Mouse (Mus musculus): Measurements from ENCODE around the gene Psmb3. TPM values are rescaled to one million over a fixed set of nuclear protein-coding genes. Genes with fewer than 3 reads are reported as not detected.

Gene Psmb3
- polyA plus RNA-seq, 1 experiment from 2014 or later, result 491 TPM

DNA sequence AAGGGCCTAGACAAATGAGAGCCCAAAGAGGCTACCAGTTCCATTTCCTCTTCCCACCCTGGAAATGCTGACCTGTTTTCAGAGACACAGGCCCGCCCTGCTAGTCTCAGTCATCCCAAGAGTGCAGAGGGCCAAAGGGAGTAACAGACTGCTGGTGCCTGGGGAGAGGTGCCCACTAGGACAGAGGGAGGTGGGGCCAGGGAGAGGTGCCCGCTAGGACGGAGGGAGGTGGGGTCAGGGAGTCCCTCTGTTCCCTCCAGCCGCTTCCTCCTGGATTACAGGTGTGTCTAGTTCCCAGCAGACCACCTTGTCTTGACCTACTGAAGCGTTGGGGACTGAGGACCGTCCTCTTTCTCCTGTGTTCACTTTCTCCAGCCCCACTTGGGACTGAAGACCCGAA is 18.4 kb upstream of the Psmb3 start:
- DNase-seq (ENCODE audit: low spot score) (no peak), ATAC-seq (replicated peaks; ENCODE audit: low FRiP score, low TSS enrichment, low read depth) (no peak)
- Histone ChIP-seq H3K27ac (ENCODE audit: low read depth) (peak overlapping the region; percentile 38; the same call in 1 of the 2 replicates), H3K9ac (ENCODE audit: low read length) (no peak overlapping the region), H3K4me3 (ENCODE audit: low read depth, low read length) (no peak overlapping the region), H3K4me1 (replicated peaks; ENCODE audit: control insufficient read depth, insufficient read depth, low read length) (peaks cover 13% of the 10 kb centered on the region), H3K36me3 (ENCODE audit: control insufficient read depth, insufficient read depth, low read length) (peaks cover 45% of the 10 kb centered on the region), H3K27me3 (replicated peaks; ENCODE audit: control insufficient read depth, insufficient read depth, low read length) (no peaks in the 10 kb centered on the region), H3K9me3 (ENCODE audit: control insufficient read depth, low read length) (no peaks in the 10 kb centered on the region), H3K4me2 (ENCODE audit: low read length) (no peak overlapping the region)
- 38% methylated on average over 7 of the region's 7 CpGs for WGBS

GRCm38 (mm10) chr11:97685613-97686321 is 17.4 kb upstream of the Psmb3 start, which contains the start of gene Cisd3:
Cisd3 (plus strand) TSS chr11:97685826.
- peak; percentile 84 for ATAC-seq (replicated peaks; ENCODE audit: low FRiP score, low TSS enrichment, low read depth)

GRCm38 (mm10) chr11:97686322-97686908 is 16.8 kb upstream of the Psmb3 start:
- WGBS, result 60% methylated on average over 11 of the region's 11 CpGs
- Histone ChIP-seq H3K9me3 (ENCODE audit: control insufficient read depth, low read length) (no peaks in the 10 kb centered on the region), H3K27me3 (replicated peaks; ENCODE audit: control insufficient read depth, insufficient read depth, low read length) (no peaks in the 10 kb centered on the region), H3K9ac (ENCODE audit: low read length) (peak overlapping the region; percentile 39; the same call in 1 of the 2 replicates), H3K4me1 (replicated peaks; ENCODE audit: control insufficient read depth, insufficient read depth, low read length) (peaks cover 13% of the 10 kb centered on the region), H3K27ac (ENCODE audit: low read depth) (no peak overlapping the region), H3K36me3 (ENCODE audit: control insufficient read depth, insufficient read depth, low read length) (peaks cover 47% of the 10 kb centered on the region), H3K4me2 (ENCODE audit: low read length) (peak overlapping the region; percentile 59), H3K4me3 (ENCODE audit: low read depth, low read length) (peak overlapping the region; percentile 33)
- ATAC-seq (replicated peaks; ENCODE audit: low FRiP score, low TSS enrichment, low read depth) (no peak), DNase-seq (ENCODE audit: low spot score) (no peak)

More at GRCm38 (mm10) chr11:97685613-97686321, 17.4 kb upstream of the Psmb3 start, which contains the start of gene Cisd3:
- WGBS, result under 1% methylated on average over 43 of the region's 43 CpGs
- peak; percentile 81 for DNase-seq (ENCODE audit: low spot score)
- no peaks in the 10 kb centered on the region for H3K9me3 ChIP-seq (ENCODE audit: control insufficient read depth, low read length)
- peaks cover 13% of the 10 kb centered on the region for H3K4me1 ChIP-seq (replicated peaks; ENCODE audit: control insufficient read depth, insufficient read depth, low read length)
- peak within 1 kb of the TSS; percentile 38; the same call in 1 of the 2 replicates for H3K27ac ChIP-seq (ENCODE audit: low read depth)
- H3K36me3 ChIP-seq (ENCODE audit: control insufficient read depth, insufficient read depth, low read length), result peaks cover 46% of the 10 kb centered on the region
- peak within 1 kb of the TSS; percentile 59 for H3K4me2 ChIP-seq (ENCODE audit: low read length)
- H3K27me3 ChIP-seq (replicated peaks; ENCODE audit: control insufficient read depth, insufficient read depth, low read length), result no peaks in the 10 kb centered on the region
- H3K4me3 ChIP-seq (ENCODE audit: low read depth, low read length), result peak within 1 kb of the TSS; percentile 33
- H3K9ac ChIP-seq (ENCODE audit: low read length), result peak within 1 kb of the TSS; percentile 39

DNA sequence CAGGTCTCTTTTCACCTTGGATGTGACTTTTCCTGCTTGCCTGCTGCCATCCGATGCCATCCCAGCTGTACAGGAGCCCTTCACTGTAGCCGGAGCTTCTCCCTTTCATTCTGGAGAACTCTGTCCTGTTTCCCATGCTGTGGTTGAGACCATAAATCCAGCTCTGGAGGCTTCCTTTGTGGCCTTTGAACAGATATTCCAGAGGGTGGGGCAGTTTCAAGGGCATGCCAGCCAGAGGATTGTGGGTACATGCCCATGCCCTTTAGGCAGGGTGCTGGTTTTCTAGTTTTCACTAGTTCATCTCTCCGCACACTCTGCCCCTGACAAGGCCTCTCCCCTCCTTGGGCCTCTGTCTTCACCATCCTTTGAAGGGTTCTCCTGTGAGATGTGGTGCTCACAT is 16.1 kb upstream of the Psmb3 start:
- H3K27me3 ChIP-seq (replicated peaks; ENCODE audit: control insufficient read depth, insufficient read depth, low read length), result no peaks in the 10 kb centered on the region
- ATAC-seq (replicated peaks; ENCODE audit: low FRiP score, low TSS enrichment, low read depth) (no peak), DNase-seq (ENCODE audit: low spot score) (no peak)
- WGBS, result 79% methylated on average over 3 of the region's 3 CpGs
- H3K4me3 ChIP-seq (ENCODE audit: low read depth, low read length), result no peak overlapping the region
- no peak overlapping the region for H3K9ac ChIP-seq (ENCODE audit: low read length)
- peaks cover 47% of the 10 kb centered on the region for H3K36me3 ChIP-seq (ENCODE audit: control insufficient read depth, insufficient read depth, low read length)
- H3K27ac ChIP-seq (ENCODE audit: low read depth), result no peak overlapping the region
- H3K4me1 ChIP-seq (replicated peaks; ENCODE audit: control insufficient read depth, insufficient read depth, low read length), result peaks cover 13% of the 10 kb centered on the region
- 0 out of 2 replicates have a peak overlapping the region, but pooled peaks have one; percentile 59 for H3K4me2 ChIP-seq (ENCODE audit: low read length)
- no peaks in the 10 kb centered on the region for H3K9me3 ChIP-seq (ENCODE audit: control insufficient read depth, low read length)

GRCm38 (mm10) chr11:97689861-97690260 is 13.3 kb upstream of the Psmb3 start:
- H3K4me1 ChIP-seq (replicated peaks; ENCODE audit: control insufficient read depth, insufficient read depth, low read length), result peaks cover 20% of the 10 kb centered on the region
- no peak overlapping the region for H3K4me3 ChIP-seq (ENCODE audit: low read depth, low read length)
- H3K9me3 ChIP-seq (ENCODE audit: control insufficient read depth, low read length), result no peaks in the 10 kb centered on the region
- no peaks in the 10 kb centered on the region for H3K27me3 ChIP-seq (replicated peaks; ENCODE audit: control insufficient read depth, insufficient read depth, low read length)
- 30% methylated on average over 10 of the region's 10 CpGs for WGBS
- no peak overlapping the region for H3K27ac ChIP-seq (ENCODE audit: low read depth)
- H3K9ac ChIP-seq (ENCODE audit: low read length), result no peak overlapping the region
- peaks cover 53% of the 10 kb centered on the region for H3K36me3 ChIP-seq (ENCODE audit: control insufficient read depth, insufficient read depth, low read length)
- ATAC-seq (replicated peaks; ENCODE audit: low FRiP score, low TSS enrichment, low read depth), result no peak
- DNase-seq (ENCODE audit: low spot score), result peak; percentile 88
- no peak overlapping the region for H3K4me2 ChIP-seq (ENCODE audit: low read length)

DNA sequence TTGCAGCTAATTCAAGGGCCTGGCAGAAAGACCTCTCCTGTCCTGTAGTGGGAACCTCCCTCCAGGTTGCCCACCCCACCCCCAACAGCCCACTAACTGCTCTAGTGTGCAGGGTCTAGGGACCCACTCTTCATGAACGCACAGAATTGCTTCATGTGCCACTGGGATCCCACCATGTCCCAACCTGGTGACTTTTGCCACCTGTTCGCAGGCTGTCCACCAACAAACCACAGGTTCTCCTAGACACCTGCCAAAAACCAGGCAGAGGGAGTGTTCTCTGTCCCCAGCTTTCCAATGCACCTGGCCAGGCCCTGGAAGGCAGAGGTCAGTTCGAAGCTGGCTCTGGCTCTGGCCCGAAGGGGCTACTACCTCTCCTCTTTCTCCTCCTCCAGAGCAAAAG is 8.8 kb upstream of the Psmb3 start:
- Histone ChIP-seq H3K9me3 (ENCODE audit: control insufficient read depth, low read length) (no peaks in the 10 kb centered on the region), H3K9ac (ENCODE audit: low read length) (no peak overlapping the region), H3K36me3 (ENCODE audit: control insufficient read depth, insufficient read depth, low read length) (peaks cover 46% of the 10 kb centered on the region), H3K27ac (ENCODE audit: low read depth) (peak overlapping the region; percentile 24), H3K27me3 (replicated peaks; ENCODE audit: control insufficient read depth, insufficient read depth, low read length) (no peaks in the 10 kb centered on the region), H3K4me1 (replicated peaks; ENCODE audit: control insufficient read depth, insufficient read depth, low read length) (peaks cover 35% of the 10 kb centered on the region), H3K4me2 (ENCODE audit: low read length) (no peak overlapping the region), H3K4me3 (ENCODE audit: low read depth, low read length) (no peak overlapping the region)
- ATAC-seq (replicated peaks; ENCODE audit: low FRiP score, low TSS enrichment, low read depth) (no peak), DNase-seq (ENCODE audit: low spot score) (no peak)
- 85% methylated on average over 4 of the region's 4 CpGs for WGBS

GRCm38 (mm10) chr11:97694921-97695711 is 8.1 kb upstream of the Psmb3 start:
- DNase-seq (ENCODE audit: low spot score), result peak; percentile 78
- H3K4me1 ChIP-seq (replicated peaks; ENCODE audit: control insufficient read depth, insufficient read depth, low read length), result peaks cover 35% of the 10 kb centered on the region
- peak overlapping the region; percentile 20 for H3K4me2 ChIP-seq (ENCODE audit: low read length)
- H3K27me3 ChIP-seq (replicated peaks; ENCODE audit: control insufficient read depth, insufficient read depth, low read length), result no peaks in the 10 kb centered on the region
- no peak for ATAC-seq (replicated peaks; ENCODE audit: low FRiP score, low TSS enrichment, low read depth)
- H3K36me3 ChIP-seq (ENCODE audit: control insufficient read depth, insufficient read depth, low read length), result peaks cover 39% of the 10 kb centered on the region
- H3K9ac ChIP-seq (ENCODE audit: low read length), result no peak overlapping the region
- H3K27ac ChIP-seq (ENCODE audit: low read depth), result peak overlapping the region; percentile 24
- 49% methylated on average over 17 of the region's 17 CpGs for WGBS
- no peaks in the 10 kb centered on the region for H3K9me3 ChIP-seq (ENCODE audit: control insufficient read depth, low read length)
- no peak overlapping the region for H3K4me3 ChIP-seq (ENCODE audit: low read depth, low read length)

GRCm38 (mm10) chr11:97695712-97696401 is 7.3 kb upstream of the Psmb3 start:
- Histone ChIP-seq H3K4me3 (ENCODE audit: low read depth, low read length) (no peak overlapping the region), H3K4me1 (replicated peaks; ENCODE audit: control insufficient read depth, insufficient read depth, low read length) (peaks cover 37% of the 10 kb centered on the region), H3K27me3 (replicated peaks; ENCODE audit: control insufficient read depth, insufficient read depth, low read length) (no peaks in the 10 kb centered on the region), H3K27ac (ENCODE audit: low read depth) (peak overlapping the region; percentile 24), H3K4me2 (ENCODE audit: low read length) (peak overlapping the region; percentile 20), H3K36me3 (ENCODE audit: control insufficient read depth, insufficient read depth, low read length) (peaks cover 31% of the 10 kb centered on the region), H3K9ac (ENCODE audit: low read length) (no peak overlapping the region), H3K9me3 (ENCODE audit: control insufficient read depth, low read length) (no peaks in the 10 kb centered on the region)
- ATAC-seq (replicated peaks; ENCODE audit: low FRiP score, low TSS enrichment, low read depth), result no peak
- 47% methylated on average over 9 of the region's 9 CpGs for WGBS
- no peak for DNase-seq (ENCODE audit: low spot score)

All from intestine, embryonic 14.5 days (tissue).